8 mouse cellular contexts compared by ENCODE assay signal in the genomic region with DNA sequence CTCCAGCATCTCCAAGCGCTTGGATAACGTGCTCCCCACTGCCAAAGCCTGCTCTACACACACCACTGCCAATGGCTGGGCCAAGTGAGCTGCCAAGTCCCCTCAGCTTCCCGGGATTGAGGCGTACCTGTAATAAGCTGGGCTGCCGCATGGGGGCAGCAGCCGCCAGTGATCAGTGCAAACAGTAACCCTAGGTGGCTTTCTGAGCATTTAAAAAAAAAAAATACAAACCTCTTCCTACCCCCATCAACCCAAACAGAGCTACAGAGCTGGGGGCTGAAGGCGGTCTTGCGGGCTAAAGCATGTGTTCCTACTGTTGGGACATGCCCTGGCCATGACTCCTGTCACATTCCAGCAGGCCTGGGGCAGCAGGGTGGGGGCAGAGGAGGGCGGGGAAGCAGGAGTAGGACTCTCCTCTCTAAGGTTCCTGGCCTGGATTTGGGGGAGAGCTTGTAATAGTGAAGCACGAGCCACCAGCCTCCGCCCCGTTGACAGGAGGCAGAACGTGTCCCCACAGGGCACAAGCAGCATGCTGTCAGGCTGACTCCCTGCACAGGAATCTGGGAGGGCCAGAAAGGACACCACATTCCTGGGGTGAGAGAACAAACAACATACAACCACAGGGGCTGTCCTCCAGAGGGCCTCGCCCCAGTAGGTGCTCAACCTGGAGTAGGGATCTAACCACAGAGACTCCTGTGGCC. TPM values are rescaled to one million over a fixed set of nuclear protein-coding genes. Genes with fewer than 3 reads are reported as not detected.
DNase-seq lines count a peak whose midpoint lies in the region; ATAC-seq and TF ChIP-seq lines count a peak whose summit lies in the region.

No protein-coding gene starts in this region.

- TF ChIP-seq POLR2A in limb, embryonic 14.5 days (IDR thresholded peaks at IDR 0.05; ENCODE audit: borderline replicate concordance, extremely low read depth, insufficient read depth, insufficient read length), result no peak

- H3K36me3 ChIP-seq in limb, embryonic 14.5 days (ENCODE audit: control insufficient read depth, insufficient read depth, low read length), result peaks cover 88% of the 10 kb centered on the region
- H3K36me3 ChIP-seq in midbrain, postnatal 0 days (ENCODE audit: insufficient read depth, low read length), result peaks cover 24% of the 10 kb centered on the region
- peaks cover 5% of the 10 kb centered on the region for H3K36me3 ChIP-seq in splenic B cell, adult 2 months (ENCODE audit: control insufficient read depth, insufficient read depth, low read length, poor library complexity, severe bottlenecking)

- H3K27me3 ChIP-seq in limb, embryonic 14.5 days (ENCODE audit: control insufficient read depth, insufficient read depth, low read length), result no peaks in the 10 kb centered on the region
- H3K27me3 ChIP-seq in midbrain, postnatal 0 days (ENCODE audit: insufficient read depth, low read length), result no peaks in the 10 kb centered on the region
- no peaks in the 10 kb centered on the region for H3K27me3 ChIP-seq in splenic B cell, adult 2 months (ENCODE audit: control insufficient read depth, insufficient read depth, low read length, poor library complexity, severe bottlenecking)

- H3K9me3 ChIP-seq in limb, embryonic 14.5 days (ENCODE audit: control insufficient read depth, low read length), result no peaks in the 10 kb centered on the region
- no peaks in the 10 kb centered on the region for H3K9me3 ChIP-seq in midbrain, postnatal 0 days (ENCODE audit: low read length)

- whole genome bisulfite sequencing in limb, embryonic 14.5 days, result 24% methylated on average over 14 of the region's 14 CpGs
- 29% methylated on average over 14 of the region's 14 CpGs for WGBS in midbrain, postnatal 0 days

- no peak overlapping the region for H3K27ac ChIP-seq in limb, embryonic 14.5 days (replicated peaks; ENCODE audit: low read depth, low read length)
- no peak overlapping the region for H3K27ac ChIP-seq in midbrain, postnatal 0 days (ENCODE audit: low read depth, low read length)

- no peak overlapping the region for H3K4me3 ChIP-seq in limb, embryonic 14.5 days (replicated peaks; ENCODE audit: low read length)
- H3K4me3 ChIP-seq in midbrain, postnatal 0 days (ENCODE audit: low read depth, low read length), result no peak overlapping the region

- peak; percentile 24 for ATAC-seq in limb, embryonic 14.5 days (ENCODE audit: low FRiP score, low read depth)
- ATAC-seq in midbrain, postnatal 0 days (ENCODE audit: low FRiP score), result peak; percentile 58

- H3K4me1 ChIP-seq in limb, embryonic 14.5 days (ENCODE audit: control insufficient read depth, insufficient read depth, low read length), result no peaks in the 10 kb centered on the region
- H3K4me1 ChIP-seq in midbrain, postnatal 0 days (ENCODE audit: insufficient read depth, low read length), result no peaks in the 10 kb centered on the region

- H3K9ac ChIP-seq in limb, embryonic 14.5 days (ENCODE audit: low read depth, low read length, severe bottlenecking), result no peak overlapping the region
- no peak overlapping the region for H3K9ac ChIP-seq in midbrain, postnatal 0 days (replicated peaks; ENCODE audit: low read length, poor library complexity, severe bottlenecking)

- H3K4me2 ChIP-seq in limb, embryonic 14.5 days (replicated peaks; ENCODE audit: low read depth, low read length, severe bottlenecking), result no peak overlapping the region
- no peak overlapping the region for H3K4me2 ChIP-seq in midbrain, postnatal 0 days (ENCODE audit: low read depth, low read length, poor library complexity, severe bottlenecking)

- peak; percentile 69 to 82 for DNase-seq in urinary bladder, adult 18-20 months (ENCODE audit: low spot score in 2 of 2)
- no peak for DNase-seq in urinary bladder, postnatal 10 days (ENCODE audit: low spot score)
- DNase-seq in embryo, embryonic 9.5 days (ENCODE audit: extremely low spot score), result peak; percentile 81
- DNase-seq in gastrocnemius, postnatal 4 days (ENCODE audit: low spot score in 2 of 2), result peak; percentile 72 to 80
- peak; percentile 81 for DNase-seq in kidney, adult 9 months
- DNase-seq in limb, embryonic 14.5 days (ENCODE audit: low spot score), result peak; percentile 81
- peak; percentile 90 for DNase-seq in midbrain, postnatal 0 days (ENCODE audit: low spot score)
- peak; percentile 81 for DNase-seq in splenic B cell, adult 2 months (ENCODE audit: low read depth, low spot score)

- peak; percentile 95 for TF ChIP-seq CTCF in midbrain, postnatal 0 days (IDR thresholded peaks at IDR 0.05)

RNA-seq across cellular contexts. Expression of gene Lrrc73, which starts 12.7 kb away (rescaled TPM):
- 1 to 10 TPM in 1 of 2 experiments, under 1 TPM in 1; 0.73 to 1.1 TPM for total RNA-seq in gastrocnemius, postnatal 4 days (2021)
- polyA plus RNA-seq in limb, embryonic 14.5 days (2012; rRNA removed), result 4.3 and 5.8 TPM in 2 replicates
- polyA plus RNA-seq in limb, embryonic 14.5 days (2014; fragmentation: Nextera tagmentation; extraction: Ambion mirVana), result 1.4 and 2.0 TPM in 2 replicates
- total RNA-seq in midbrain, postnatal 0 days (2014; rRNA removed), result 43.1 and 61.3 TPM in 2 replicates
- 32.8 and 33.0 TPM in 2 replicates for polyA plus RNA-seq in midbrain, postnatal 0 days (2015; fragmentation: Nextera tagmentation; extraction: Ambion mirVana)

RNA-seq across cellular contexts. Expression of gene Tjap1, which starts 16.8 kb away (rescaled TPM):
- total RNA-seq in gastrocnemius, postnatal 4 days (2021), result 10 to 100 TPM; 79.8 to 90.9 TPM
- 117 and 140 TPM in 2 replicates for polyA plus RNA-seq in limb, embryonic 14.5 days (2012; rRNA removed)
- polyA plus RNA-seq in limb, embryonic 14.5 days (2014; fragmentation: Nextera tagmentation; extraction: Ambion mirVana), result 50.6 and 64.7 TPM in 2 replicates
- total RNA-seq in midbrain, postnatal 0 days (2014; rRNA removed), result 22.0 and 31.7 TPM in 2 replicates
- 18.6 and 19.5 TPM in 2 replicates for polyA plus RNA-seq in midbrain, postnatal 0 days (2015; fragmentation: Nextera tagmentation; extraction: Ambion mirVana)

RNA-seq across cellular contexts. Expression of gene Yipf3, which starts 18.2 kb away (rescaled TPM):
- 10 to 100 TPM; 76.8 to 81.5 TPM for total RNA-seq in gastrocnemius, postnatal 4 days (2021)
- 92.5 and 136 TPM in 2 replicates for polyA plus RNA-seq in limb, embryonic 14.5 days (2012; rRNA removed)
- polyA plus RNA-seq in limb, embryonic 14.5 days (2014; fragmentation: Nextera tagmentation; extraction: Ambion mirVana), result 134 and 142 TPM in 2 replicates
- total RNA-seq in midbrain, postnatal 0 days (2014; rRNA removed), result 18.9 and 24.8 TPM in 2 replicates
- 70.6 and 77.4 TPM in 2 replicates for polyA plus RNA-seq in midbrain, postnatal 0 days (2015; fragmentation: Nextera tagmentation; extraction: Ambion mirVana)

RNA-seq across cellular contexts. Expression of gene Polr1c, which starts 18.2 kb away (rescaled TPM):
- total RNA-seq in gastrocnemius, postnatal 4 days (2021), result 10 to 100 TPM; 35.1 to 35.6 TPM
- polyA plus RNA-seq in limb, embryonic 14.5 days (2012; rRNA removed), result 112 and 120 TPM in 2 replicates
- 87.5 and 98.4 TPM in 2 replicates for polyA plus RNA-seq in limb, embryonic 14.5 days (2014; fragmentation: Nextera tagmentation; extraction: Ambion mirVana)
- 54.1 and 54.7 TPM in 2 replicates for total RNA-seq in midbrain, postnatal 0 days (2014; rRNA removed)
- 55.5 and 59.2 TPM in 2 replicates for polyA plus RNA-seq in midbrain, postnatal 0 days (2015; fragmentation: Nextera tagmentation; extraction: Ambion mirVana)

RNA-seq across cellular contexts. Expression of gene Dlk2, which starts 31.2 kb away (rescaled TPM):
- 1 to 10 TPM; 1.2 to 1.5 TPM for total RNA-seq in gastrocnemius, postnatal 4 days (2021)
- 20.8 and 24.2 TPM in 2 replicates for polyA plus RNA-seq in limb, embryonic 14.5 days (2012; rRNA removed)
- polyA plus RNA-seq in limb, embryonic 14.5 days (2014; fragmentation: Nextera tagmentation; extraction: Ambion mirVana), result 10.1 and 10.3 TPM in 2 replicates
- total RNA-seq in midbrain, postnatal 0 days (2014; rRNA removed), result 60.1 and 66.8 TPM in 2 replicates
- 22.9 and 28.0 TPM in 2 replicates for polyA plus RNA-seq in midbrain, postnatal 0 days (2015; fragmentation: Nextera tagmentation; extraction: Ambion mirVana)

Comparison
In these comparisons a context has a peak if more than half of its experiments do, and no peak if none do; other contexts are left out.
1. RNA of gene Lrrc73, which starts 12.7 kb away (total RNA-seq): 43.1 to 61.3 TPM in midbrain, postnatal 0 days; 0.73 to 1.1 TPM in gastrocnemius, postnatal 4 days; every median in the first group is over 10 times any median in the second.